Comparison of ENCODE assay signal across 12 mouse cellular contexts in genomic region chr14:8139724-8140710, GRCm38 (mm10). TPM values are rescaled to one million over a fixed set of nuclear protein-coding genes. Genes with fewer than 3 reads are reported as not detected.
DNase-seq lines count a peak whose midpoint lies in the region; ATAC-seq and TF ChIP-seq lines count a peak whose summit lies in the region.
"Had no signal": no experiment of that assay in that cellular context is flagged by ENCODE, and none has a peak within 500 bp of the region (broad histone marks: within the 10 kb centered on the region; RNA-seq: fewer than 3 reads in every experiment).

No protein-coding gene starts in this region.

- DNase-seq in kidney, adult 9 months, result no peak
- DNase-seq in ZHBTc4 (ENCODE audit: low read depth, low spot score), result peak; percentile 60
- DNase-seq in limb, embryonic 14.5 days (ENCODE audit: low spot score), result no peak
- DNase-seq in thymus, postnatal 14 days, result peak; percentile 56
- DNase-seq in cerebellum, postnatal 14 days, result no peak
- no peak for DNase-seq in urinary bladder, postnatal 4 days (ENCODE audit: low spot score in 2 of 2)
- DNase-seq: heart, adult 18-20 months; kidney, postnatal 14 days; liver, embryonic 13.5 days; lung, postnatal 4 days had no signal

- TF ChIP-seq POLR2A in limb, embryonic 14.5 days (IDR thresholded peaks at IDR 0.05; ENCODE audit: borderline replicate concordance, extremely low read depth, insufficient read depth, insufficient read length), result no peak

- 0 out of 2 replicates have a peak, but pooled peaks cover 3% of the 10 kb centered on the region for H3K4me1 ChIP-seq in kidney, embryonic 15.5 days
- H3K4me1 ChIP-seq in limb, embryonic 14.5 days (ENCODE audit: control insufficient read depth, insufficient read depth, low read length), result no peaks in the 10 kb centered on the region
- H3K4me1 ChIP-seq in kidney, embryonic 16.5 days (ENCODE audit: insufficient read depth, low read length), result no peaks in the 10 kb centered on the region
- H3K4me1 ChIP-seq: liver, embryonic 13.5 days had no signal

- no peak overlapping the region for H3K4me3 ChIP-seq in kidney, embryonic 15.5 days (replicated peaks)
- no peak overlapping the region for H3K4me3 ChIP-seq in limb, embryonic 14.5 days (replicated peaks; ENCODE audit: low read length)
- H3K4me3 ChIP-seq in kidney, embryonic 16.5 days (ENCODE audit: low read length), result no peak overlapping the region
- H3K4me3 ChIP-seq: liver, embryonic 13.5 days had no signal

- H3K4me2 ChIP-seq in kidney, embryonic 15.5 days, result no peak overlapping the region
- H3K4me2 ChIP-seq in limb, embryonic 14.5 days (replicated peaks; ENCODE audit: low read depth, low read length, severe bottlenecking), result no peak overlapping the region
- H3K4me2 ChIP-seq in kidney, embryonic 16.5 days (replicated peaks; ENCODE audit: low read depth, low read length), result no peak overlapping the region
- H3K4me2 ChIP-seq: liver, embryonic 13.5 days had no signal

- no peak overlapping the region for H3K9ac ChIP-seq in kidney, embryonic 15.5 days
- peak overlapping the region; percentile 9; the same call in 1 of the 2 replicates for H3K9ac ChIP-seq in limb, embryonic 14.5 days (ENCODE audit: low read depth, low read length, severe bottlenecking)
- no peak overlapping the region for H3K9ac ChIP-seq in kidney, embryonic 16.5 days (replicated peaks; ENCODE audit: low read length)
- H3K9ac ChIP-seq: liver, embryonic 13.5 days had no signal

- H3K27ac ChIP-seq in kidney, embryonic 15.5 days, result no peak overlapping the region
- no peak overlapping the region for H3K27ac ChIP-seq in limb, embryonic 14.5 days (replicated peaks; ENCODE audit: low read depth, low read length)
- H3K27ac ChIP-seq in kidney, embryonic 16.5 days (ENCODE audit: low read length), result no peak overlapping the region
- H3K27ac ChIP-seq: liver, embryonic 13.5 days had no signal

- WGBS in kidney, embryonic 15.5 days, result 55% methylated on average over 23 of the region's 23 CpGs
- 59% methylated on average over 23 of the region's 23 CpGs for WGBS in limb, embryonic 14.5 days
- WGBS in kidney, embryonic 16.5 days, result 61% methylated on average over 23 of the region's 23 CpGs

- peaks cover 54% of the 10 kb centered on the region for H3K36me3 ChIP-seq in kidney, embryonic 15.5 days
- H3K36me3 ChIP-seq in limb, embryonic 14.5 days (ENCODE audit: control insufficient read depth, insufficient read depth, low read length), result peaks cover 19% of the 10 kb centered on the region
- peaks cover 13% of the 10 kb centered on the region; the same call in 1 of the 2 replicates for H3K36me3 ChIP-seq in kidney, embryonic 16.5 days (ENCODE audit: insufficient read depth, low read length)

- peak; percentile 58 for ATAC-seq in kidney, embryonic 15.5 days (replicated peaks; ENCODE audit: low FRiP score)
- ATAC-seq in limb, embryonic 14.5 days (ENCODE audit: low FRiP score, low read depth), result no peak
- ATAC-seq in kidney, embryonic 16.5 days (ENCODE audit: low FRiP score, low TSS enrichment), result no peak

- H3K9me3 ChIP-seq in kidney, embryonic 15.5 days (replicated peaks), result no peaks in the 10 kb centered on the region
- H3K9me3 ChIP-seq in limb, embryonic 14.5 days (ENCODE audit: control insufficient read depth, low read length), result no peaks in the 10 kb centered on the region
- no peaks in the 10 kb centered on the region for H3K9me3 ChIP-seq in kidney, embryonic 16.5 days (ENCODE audit: low read length)
- H3K9me3 ChIP-seq: liver, embryonic 13.5 days had no signal

- no peaks in the 10 kb centered on the region for H3K27me3 ChIP-seq in kidney, embryonic 15.5 days
- no peaks in the 10 kb centered on the region for H3K27me3 ChIP-seq in limb, embryonic 14.5 days (ENCODE audit: control insufficient read depth, insufficient read depth, low read length)
- no peaks in the 10 kb centered on the region for H3K27me3 ChIP-seq in kidney, embryonic 16.5 days (ENCODE audit: insufficient read depth, low read length)
- H3K27me3 ChIP-seq: liver, embryonic 13.5 days had no signal

RNA-seq across cellular contexts. Expression of gene Pdhb, which starts 32.8 kb away (rescaled TPM):
- polyA plus RNA-seq in kidney, embryonic 15.5 days (2015; fragmentation: Nextera tagmentation; extraction: Ambion mirVana), result 235 and 241 TPM in 2 replicates
- 133 and 152 TPM in 2 replicates for polyA plus RNA-seq in limb, embryonic 14.5 days (2012; rRNA removed)
- 175 and 183 TPM in 2 replicates for polyA plus RNA-seq in limb, embryonic 14.5 days (2014; fragmentation: Nextera tagmentation; extraction: Ambion mirVana)
- polyA plus RNA-seq in kidney, embryonic 16.5 days (2015; fragmentation: Nextera tagmentation; extraction: Ambion mirVana), result 267 and 278 TPM in 2 replicates

RNA-seq across cellular contexts. Expression of gene Pxk, which starts 42.0 kb away (rescaled TPM):
- 33.7 and 35.1 TPM in 2 replicates for polyA plus RNA-seq in kidney, embryonic 15.5 days (2015; fragmentation: Nextera tagmentation; extraction: Ambion mirVana)
- polyA plus RNA-seq in limb, embryonic 14.5 days (2012; rRNA removed), result 35.2 and 36.4 TPM in 2 replicates
- polyA plus RNA-seq in limb, embryonic 14.5 days (2014; fragmentation: Nextera tagmentation; extraction: Ambion mirVana), result 35.4 and 37.3 TPM in 2 replicates
- 36.7 and 39.8 TPM in 2 replicates for polyA plus RNA-seq in kidney, embryonic 16.5 days (2015; fragmentation: Nextera tagmentation; extraction: Ambion mirVana)

RNA-seq across cellular contexts. Expression of gene Rpp14, which starts 59.9 kb away (rescaled TPM):
- polyA plus RNA-seq in kidney, embryonic 15.5 days (2015; fragmentation: Nextera tagmentation; extraction: Ambion mirVana), result 53.0 and 55.5 TPM in 2 replicates
- 17.3 and 20.7 TPM in 2 replicates for polyA plus RNA-seq in limb, embryonic 14.5 days (2012; rRNA removed)
- polyA plus RNA-seq in limb, embryonic 14.5 days (2014; fragmentation: Nextera tagmentation; extraction: Ambion mirVana), result 49.2 and 50.7 TPM in 2 replicates
- polyA plus RNA-seq in kidney, embryonic 16.5 days (2015; fragmentation: Nextera tagmentation; extraction: Ambion mirVana), result 54.1 and 58.6 TPM in 2 replicates

Comparison
In these comparisons a context has a peak if more than half of its experiments do, and no peak if none do; other contexts are left out.
1. DNase-seq: peak in ZHBTc4 (single experiment) and thymus, postnatal 14 days (single experiment); none in kidney, adult 9 months (single experiment), limb, embryonic 14.5 days (single experiment), cerebellum, postnatal 14 days (0 of 2) and urinary bladder, postnatal 4 days (0 of 2).